Mouse (Mus musculus) ovary, adult 10 weeks (tissue): ENCODE data around the gene Vta1. TPM values are rescaled to one million over a fixed set of nuclear protein-coding genes. Genes with fewer than 3 reads are reported as not detected.

Experiments used
- polyA plus RNA-seq: library from polyadenylated mRNA; stranded (reverse); fragments of 350-450 nt; fragmentation: Illumina TruSeq; extraction: RNeasy Lipid Tissue Mini Kit (QIAGEN cat#74804); gene quantifications from one replicate; pipeline ENCODE4 v1.2.3, GENCODE M21; 2014

The Vta1 gene
- 119 TPM for polyA plus RNA-seq

GRCm38 (mm10) chr10:14705072-14706066 lies at the start of gene Vta1, which contains the start of gene Nmbr:
Gene Vta1 (minus strand): TSS chr10:14705560.
Gene Nmbr (plus strand): TSS chr10:14705591.

GRCm38 (mm10) chr10:14718114-14718513 lies 12.8 kb upstream of the Vta1 start, which contains the start of gene Gje1:
Gene Gje1 (minus strand): TSS chr10:14718214.

Other genes with a start within 250 kb of the Vta1 start
- 5.4 TPM for gene Adgrg6, start 159.9 kb downstream of the Vta1 start, polyA plus RNA-seq
- not detected for gene Nmbr, start within 50 bp of the Vta1 start, polyA plus RNA-seq
- not detected for gene Gje1, start 12.7 kb upstream of the Vta1 start, polyA plus RNA-seq